7 mouse cellular contexts compared by ENCODE assay signal in genomic region chr8:123253451-123254098, GRCm38 (mm10). TPM values are rescaled to one million over a fixed set of nuclear protein-coding genes. Genes with fewer than 3 reads are reported as not detected.
DNase-seq lines count a peak whose midpoint lies in the region; ATAC-seq lines count a peak whose summit lies in the region.

No protein-coding gene starts in this region.

- H3K36me3 ChIP-seq in neural tube, embryonic 11.5 days (ENCODE audit: control insufficient read depth, insufficient read depth, low read length) = peaks cover 8% of the 10 kb centered on the region
- H3K36me3 ChIP-seq in hindbrain, embryonic 14.5 days (replicated peaks; ENCODE audit: control insufficient read depth, insufficient read depth) = peaks cover 65% of the 10 kb centered on the region
- peaks cover 8% of the 10 kb centered on the region for H3K36me3 ChIP-seq in lung, embryonic 16.5 days (ENCODE audit: control insufficient read depth, insufficient read depth, low read length)

- under 1% methylated on average over 38 of the region's 40 CpGs for WGBS in neural tube, embryonic 11.5 days
- under 1% methylated on average over 38 of the region's 40 CpGs for WGBS in hindbrain, embryonic 14.5 days
- WGBS in lung, embryonic 16.5 days = 1% methylated on average over 34 of the region's 40 CpGs

- H3K4me1 ChIP-seq in neural tube, embryonic 11.5 days (ENCODE audit: control insufficient read depth, insufficient read depth, low read length) = peaks cover 18% of the 10 kb centered on the region
- H3K4me1 ChIP-seq in hindbrain, embryonic 14.5 days (replicated peaks; ENCODE audit: control insufficient read depth, insufficient read depth, low read length) = peaks cover 22% of the 10 kb centered on the region
- H3K4me1 ChIP-seq in lung, embryonic 16.5 days (replicated peaks; ENCODE audit: control insufficient read depth, insufficient read depth, low read length) = peaks cover 19% of the 10 kb centered on the region

- H3K9me3 ChIP-seq in neural tube, embryonic 11.5 days (ENCODE audit: control insufficient read depth, low read length) = no peaks in the 10 kb centered on the region
- no peaks in the 10 kb centered on the region for H3K9me3 ChIP-seq in hindbrain, embryonic 14.5 days (ENCODE audit: control insufficient read depth, low read length)
- H3K9me3 ChIP-seq in lung, embryonic 16.5 days (ENCODE audit: control insufficient read depth, low read length) = no peaks in the 10 kb centered on the region

- peak overlapping the region; percentile 58 for H3K27ac ChIP-seq in neural tube, embryonic 11.5 days (ENCODE audit: low read depth, low read length)
- peak overlapping the region; percentile 93 for H3K27ac ChIP-seq in hindbrain, embryonic 14.5 days
- H3K27ac ChIP-seq in lung, embryonic 16.5 days (ENCODE audit: low read length) = peak overlapping the region; percentile 70

- peak overlapping the region; percentile 87 for H3K9ac ChIP-seq in neural tube, embryonic 11.5 days (ENCODE audit: low read length)
- peak overlapping the region; percentile 98 for H3K9ac ChIP-seq in hindbrain, embryonic 14.5 days
- peak overlapping the region; percentile 99 for H3K9ac ChIP-seq in lung, embryonic 16.5 days (ENCODE audit: low read length)

- no peaks in the 10 kb centered on the region for H3K27me3 ChIP-seq in neural tube, embryonic 11.5 days (ENCODE audit: control insufficient read depth, insufficient read depth, low read length)
- no peaks in the 10 kb centered on the region for H3K27me3 ChIP-seq in hindbrain, embryonic 14.5 days (ENCODE audit: control insufficient read depth, insufficient read depth, low read length)
- H3K27me3 ChIP-seq in lung, embryonic 16.5 days (ENCODE audit: control insufficient read depth, insufficient read depth, low read depth, low read length) = no peaks in the 10 kb centered on the region

- peak overlapping the region; percentile 98 for H3K4me3 ChIP-seq in neural tube, embryonic 11.5 days (ENCODE audit: low read depth, low read length)
- H3K4me3 ChIP-seq in hindbrain, embryonic 14.5 days (replicated peaks; ENCODE audit: low read length) = peak overlapping the region; percentile 98
- H3K4me3 ChIP-seq in lung, embryonic 16.5 days (ENCODE audit: low read length) = peak overlapping the region; percentile 97

- no peak for DNase-seq in neural tube, embryonic 11.5 days (ENCODE audit: low spot score)
- no peak for DNase-seq in neural tube, embryonic 10.5 days (ENCODE audit: extremely low spot score, low spot score)
- DNase-seq in c-Kit-positive CD71-positive TER-119-negative erythroid progenitor cells, embryonic 14.5 days (ENCODE audit: low read depth) = peak; percentile 31
- DNase-seq in hindbrain, embryonic 14.5 days (ENCODE audit: low spot score) = no peak
- DNase-seq in gastrocnemius, postnatal 4 days (ENCODE audit: low spot score in 2 of 2) = no peak
- no peak for DNase-seq in ovary, postnatal 36 days (ENCODE audit: low spot score)

- peak overlapping the region; percentile 93 for H3K4me2 ChIP-seq in neural tube, embryonic 11.5 days (ENCODE audit: low read depth)
- peak overlapping the region; percentile 98 for H3K4me2 ChIP-seq in hindbrain, embryonic 14.5 days (replicated peaks)
- peak overlapping the region; percentile 90 for H3K4me2 ChIP-seq in lung, embryonic 16.5 days (ENCODE audit: low read depth, low read length)

- ATAC-seq in neural tube, embryonic 11.5 days (ENCODE audit: insufficient read depth, low FRiP score, low TSS enrichment) = peak; percentile 58
- peak; percentile 72 for ATAC-seq in hindbrain, embryonic 14.5 days (ENCODE audit: low FRiP score)
- ATAC-seq in lung, embryonic 16.5 days (ENCODE audit: low read depth) = peak; percentile 50

RNA-seq across cellular contexts. Expression of gene Zfp276, which starts 0.4 kb away (rescaled TPM):
- 25.1 and 26.0 TPM in 2 replicates for polyA plus RNA-seq in neural tube, embryonic 11.5 days (2014; fragmentation: Nextera tagmentation; extraction: Ambion mirVana)
- 18.5 and 19.5 TPM in 2 replicates for polyA plus RNA-seq in hindbrain, embryonic 14.5 days (2014; fragmentation: Nextera tagmentation; extraction: Ambion mirVana)
- 22.0 and 23.1 TPM in 2 replicates for polyA plus RNA-seq in lung, embryonic 16.5 days (2015; fragmentation: Nextera tagmentation; extraction: Ambion mirVana)
- 10 to 100 TPM; 14.9 to 17.5 TPM for total RNA-seq in gastrocnemius, postnatal 4 days (2021)

RNA-seq across cellular contexts. Expression of gene Vps9d1, which starts 0.6 kb away (rescaled TPM):
- polyA plus RNA-seq in neural tube, embryonic 11.5 days (2014; fragmentation: Nextera tagmentation; extraction: Ambion mirVana) = 26.4 and 29.7 TPM in 2 replicates
- 57.7 and 58.8 TPM in 2 replicates for polyA plus RNA-seq in hindbrain, embryonic 14.5 days (2014; fragmentation: Nextera tagmentation; extraction: Ambion mirVana)
- polyA plus RNA-seq in lung, embryonic 16.5 days (2015; fragmentation: Nextera tagmentation; extraction: Ambion mirVana) = 23.2 and 23.5 TPM in 2 replicates
- 10 to 100 TPM; 18.6 to 19.6 TPM for total RNA-seq in gastrocnemius, postnatal 4 days (2021)

RNA-seq across cellular contexts. Expression of gene Spata2l, which starts 17.5 kb away (rescaled TPM):
- 2.7 and 3.1 TPM in 2 replicates for polyA plus RNA-seq in neural tube, embryonic 11.5 days (2014; fragmentation: Nextera tagmentation; extraction: Ambion mirVana)
- 8.4 and 9.1 TPM in 2 replicates for polyA plus RNA-seq in hindbrain, embryonic 14.5 days (2014; fragmentation: Nextera tagmentation; extraction: Ambion mirVana)
- polyA plus RNA-seq in lung, embryonic 16.5 days (2015; fragmentation: Nextera tagmentation; extraction: Ambion mirVana) = 5.7 and 5.8 TPM in 2 replicates
- 1 to 10 TPM; 2.3 to 2.4 TPM for total RNA-seq in gastrocnemius, postnatal 4 days (2021)

RNA-seq across cellular contexts. Expression of gene Cdk10, which starts 28.9 kb away (rescaled TPM):
- 35.5 and 35.7 TPM in 2 replicates for polyA plus RNA-seq in neural tube, embryonic 11.5 days (2014; fragmentation: Nextera tagmentation; extraction: Ambion mirVana)
- polyA plus RNA-seq in hindbrain, embryonic 14.5 days (2014; fragmentation: Nextera tagmentation; extraction: Ambion mirVana) = 42.9 and 44.1 TPM in 2 replicates
- polyA plus RNA-seq in lung, embryonic 16.5 days (2015; fragmentation: Nextera tagmentation; extraction: Ambion mirVana) = 30.0 and 30.1 TPM in 2 replicates
- total RNA-seq in gastrocnemius, postnatal 4 days (2021) = 10 to 100 TPM; 26.7 to 27.4 TPM

RNA-seq across cellular contexts. Expression of gene Spata33, which starts 40.9 kb away (rescaled TPM):
- 6.0 and 9.5 TPM in 2 replicates for polyA plus RNA-seq in neural tube, embryonic 11.5 days (2014; fragmentation: Nextera tagmentation; extraction: Ambion mirVana)
- 5.2 and 9.8 TPM in 2 replicates for polyA plus RNA-seq in hindbrain, embryonic 14.5 days (2014; fragmentation: Nextera tagmentation; extraction: Ambion mirVana)
- 6.7 and 7.1 TPM in 2 replicates for polyA plus RNA-seq in lung, embryonic 16.5 days (2015; fragmentation: Nextera tagmentation; extraction: Ambion mirVana)
- 1 to 10 TPM; 1.2 TPM for total RNA-seq in gastrocnemius, postnatal 4 days (2021)
